Mouse (Mus musculus): ENCODE measurements around the gene Eid3. TPM values are rescaled to one million over a fixed set of nuclear protein-coding genes. Genes with fewer than 3 reads are reported as not detected.

Eid3 gene
- total and polyA plus RNA-seq, 3 experiments = 0.28 to 8.0 (median 4.5) TPM

GRCm38 (mm10) chr10:82824541-82824940 is 41.9 kb upstream of the Eid3 start:
- TF ChIP-seq GATA2 (IDR thresholded peaks at IDR 0.05; ENCODE audit: borderline replicate concordance, low read depth, low read length) = no peak
- no peak for TF ChIP-seq GATA1 (IDR thresholded peaks at IDR 0.05; ENCODE audit: borderline replicate concordance, low read length)
- TF ChIP-seq CTCF (IDR thresholded peaks at IDR 0.05; ENCODE audit: low read depth, low read length) = no peak
- no peak for TF ChIP-seq POLR2AphosphoS5 (IDR thresholded peaks at IDR 0.05; ENCODE audit: insufficient replicate concordance, low read depth, low read length)
- TF ChIP-seq TAL1 (conservative IDR thresholded peaks at IDR 0.05; ENCODE audit: low read depth, low read length) = no peak
- H3K36me3 ChIP-seq (replicated peaks) = no peaks in the 10 kb centered on the region
- 0 out of 2 replicates have a peak, but pooled peaks cover 2% of the 10 kb centered on the region for H3K4me1 ChIP-seq (ENCODE audit: insufficient read depth, low read depth, low read length)
- ATAC-seq (ENCODE audit: extremely low read depth, insufficient number of reproducible peaks, low FRiP score, poor library complexity, severe bottlenecking) = no peak
- DNase-seq (ENCODE audit: low spot score) = no peak
- H3K9me3 ChIP-seq (replicated peaks) = no peaks in the 10 kb centered on the region
- H3K4me3 ChIP-seq (ENCODE audit: low read depth, low read length) = no peak overlapping the region
- peaks cover 21% of the 10 kb centered on the region for H3K27me3 ChIP-seq (ENCODE audit: insufficient read depth, low read length)

GRCm38 (mm10) chr10:82826516-82826915 is 39.9 kb upstream of the Eid3 start:
- no peak for TF ChIP-seq CTCF (IDR thresholded peaks at IDR 0.05; ENCODE audit: low read depth, low read length)
- TF ChIP-seq GATA1 (IDR thresholded peaks at IDR 0.05; ENCODE audit: borderline replicate concordance, low read length) = no peak
- TF ChIP-seq POLR2AphosphoS5 (IDR thresholded peaks at IDR 0.05; ENCODE audit: insufficient replicate concordance, low read depth, low read length) = no peak
- no peak for TF ChIP-seq TAL1 (conservative IDR thresholded peaks at IDR 0.05; ENCODE audit: low read depth, low read length)
- no peak for TF ChIP-seq GATA2 (IDR thresholded peaks at IDR 0.05; ENCODE audit: borderline replicate concordance, low read depth, low read length)
- no peak for DNase-seq (ENCODE audit: low spot score)
- Histone ChIP-seq H3K4me1 (ENCODE audit: insufficient read depth, low read depth, low read length) (no peaks in the 10 kb centered on the region), H3K27me3 (ENCODE audit: insufficient read depth, low read length) (peaks cover 19% of the 10 kb centered on the region), H3K36me3 (replicated peaks) (no peaks in the 10 kb centered on the region), H3K9me3 (replicated peaks) (no peaks in the 10 kb centered on the region), H3K4me3 (ENCODE audit: low read depth, low read length) (no peak overlapping the region)
- ATAC-seq (ENCODE audit: extremely low read depth, insufficient number of reproducible peaks, low FRiP score, poor library complexity, severe bottlenecking) = no peak

- ATAC-seq (ENCODE audit: extremely low read depth, insufficient number of reproducible peaks, low FRiP score, poor library complexity, severe bottlenecking) = no peak
- TF ChIP-seq POLR2AphosphoS5 (IDR thresholded peaks at IDR 0.05; ENCODE audit: insufficient replicate concordance, low read depth, low read length) = no peak
Measured at GRCm38 (mm10) chr10:82833926-82834325, 32.5 kb upstream of the Eid3 start, which contains the start of gene Txnrd1. Gene Txnrd1 (plus strand): TSS chr10:82833951.

GRCm38 (mm10) chr10:82835898-82836297 is 30.5 kb upstream of the Eid3 start:
- H3K27me3 ChIP-seq (ENCODE audit: insufficient read depth, low read length) = peaks cover 34% of the 10 kb centered on the region
- TF ChIP-seq CTCF (IDR thresholded peaks at IDR 0.05; ENCODE audit: low read depth, low read length) (no peak), GATA1 (IDR thresholded peaks at IDR 0.05; ENCODE audit: borderline replicate concordance, low read length) (no peak), GATA2 (IDR thresholded peaks at IDR 0.05; ENCODE audit: borderline replicate concordance, low read depth, low read length) (no peak), TAL1 (conservative IDR thresholded peaks at IDR 0.05; ENCODE audit: low read depth, low read length) (no peak), POLR2AphosphoS5 (IDR thresholded peaks at IDR 0.05; ENCODE audit: insufficient replicate concordance, low read depth, low read length) (no peak)
- H3K4me3 ChIP-seq (ENCODE audit: low read depth, low read length) = no peak overlapping the region
- DNase-seq (ENCODE audit: low spot score) = no peak
- no peaks in the 10 kb centered on the region for H3K36me3 ChIP-seq (replicated peaks)
- no peaks in the 10 kb centered on the region for H3K9me3 ChIP-seq (replicated peaks)
- peaks cover 8% of the 10 kb centered on the region for H3K4me1 ChIP-seq (ENCODE audit: insufficient read depth, low read depth, low read length)
- ATAC-seq (ENCODE audit: extremely low read depth, insufficient number of reproducible peaks, low FRiP score, poor library complexity, severe bottlenecking) = no peak

More at GRCm38 (mm10) chr10:82833926-82834325, 32.5 kb upstream of the Eid3 start, which contains the start of gene Txnrd1:
- H3K36me3 ChIP-seq (replicated peaks) = no peaks in the 10 kb centered on the region
- H3K27me3 ChIP-seq (ENCODE audit: insufficient read depth, low read length) = peaks cover 34% of the 10 kb centered on the region
- no peak for DNase-seq (ENCODE audit: low spot score)
- no peaks in the 10 kb centered on the region for H3K9me3 ChIP-seq (replicated peaks)
- H3K4me1 ChIP-seq (ENCODE audit: insufficient read depth, low read depth, low read length) = peaks cover 8% of the 10 kb centered on the region
- H3K4me3 ChIP-seq (ENCODE audit: low read depth, low read length) = no peak within 1 kb of the TSS

- Histone ChIP-seq H3K9me3 (replicated peaks) (no peaks in the 10 kb centered on the region), H3K36me3 (replicated peaks) (no peaks in the 10 kb centered on the region), H3K4me1 (ENCODE audit: insufficient read depth, low read depth, low read length) (peaks cover 8% of the 10 kb centered on the region), H3K27me3 (ENCODE audit: insufficient read depth, low read length) (peaks cover 45% of the 10 kb centered on the region), H3K4me3 (ENCODE audit: low read depth, low read length) (no peak overlapping the region)
- TF ChIP-seq TAL1 (conservative IDR thresholded peaks at IDR 0.05; ENCODE audit: low read depth, low read length) = no peak
- no peak for TF ChIP-seq GATA1 (IDR thresholded peaks at IDR 0.05; ENCODE audit: borderline replicate concordance, low read length)
- no peak for TF ChIP-seq GATA2 (IDR thresholded peaks at IDR 0.05; ENCODE audit: borderline replicate concordance, low read depth, low read length)
- TF ChIP-seq CTCF (IDR thresholded peaks at IDR 0.05; ENCODE audit: low read depth, low read length) = no peak
- TF ChIP-seq POLR2AphosphoS5 (IDR thresholded peaks at IDR 0.05; ENCODE audit: insufficient replicate concordance, low read depth, low read length) = no peak
- ATAC-seq (ENCODE audit: extremely low read depth, insufficient number of reproducible peaks, low FRiP score, poor library complexity, severe bottlenecking) (no peak), DNase-seq (ENCODE audit: low spot score) (no peak)
Measured at GRCm38 (mm10) chr10:82838390-82838789, 28.0 kb upstream of the Eid3 start.

GRCm38 (mm10) chr10:82844090-82844489 is 22.3 kb upstream of the Eid3 start:
- TF ChIP-seq GATA2 (IDR thresholded peaks at IDR 0.05; ENCODE audit: borderline replicate concordance, low read depth, low read length) (no peak), POLR2AphosphoS5 (IDR thresholded peaks at IDR 0.05; ENCODE audit: insufficient replicate concordance, low read depth, low read length) (no peak), GATA1 (IDR thresholded peaks at IDR 0.05; ENCODE audit: borderline replicate concordance, low read length) (no peak), CTCF (IDR thresholded peaks at IDR 0.05; ENCODE audit: low read depth, low read length) (no peak), TAL1 (conservative IDR thresholded peaks at IDR 0.05; ENCODE audit: low read depth, low read length) (no peak)
- H3K4me3 ChIP-seq (ENCODE audit: low read depth, low read length) = no peak overlapping the region

More at GRCm38 (mm10) chr10:82844090-82844489, 22.3 kb upstream of the Eid3 start:
- Histone ChIP-seq H3K27me3 (ENCODE audit: insufficient read depth, low read length) (peaks cover 48% of the 10 kb centered on the region), H3K4me1 (ENCODE audit: insufficient read depth, low read depth, low read length) (no peaks in the 10 kb centered on the region), H3K9me3 (replicated peaks) (no peaks in the 10 kb centered on the region), H3K36me3 (replicated peaks) (no peaks in the 10 kb centered on the region)
- no peak for ATAC-seq (ENCODE audit: extremely low read depth, insufficient number of reproducible peaks, low FRiP score, poor library complexity, severe bottlenecking)
- DNase-seq (ENCODE audit: low spot score) = no peak

Measured in G1E (cell line).